Mouse (Mus musculus) mammary gland, adult 2 months (tissue): ENCODE results near the gene Asgr2. TPM values are rescaled to one million over a fixed set of nuclear protein-coding genes. Genes with fewer than 3 reads are reported as not detected.

ENCODE experiments used
- polyA plus RNA-seq: library from polyadenylated mRNA; depleted of rRNA; stranded (reverse); fragments of >200 nt; gene quantifications from 2 replicates; pipeline ENCODE4 v1.2.3, GENCODE M21; 2012; ENCODE audit warnings: low replicate concordance; rRNA removed

Gene Asgr2
- polyA plus RNA-seq: 3.7 and 5.9 TPM in 2 replicates

GRCm38 (mm10) chr11:70091986-70092783, at the start of gene Asgr2:
Asgr2 (plus strand) TSS chr11:70092644.

GRCm38 (mm10) chr11:70053898-70054570, 38.4 kb upstream of the Asgr2 start, which contains the start of gene Asgr1:
Asgr1 (plus strand) TSS chr11:70054085.

GRCm38 (mm10) chr11:70129926-70130379, 37.5 kb downstream of the Asgr2 start, which contains the start of gene Mgl2:
Mgl2 (plus strand) TSS chr11:70130329.

Other genes with a start within 250 kb of the Asgr2 start
- gene Plscr3, start 246.3 kb upstream of the Asgr2 start, polyA plus RNA-seq: 125 and 161 TPM in 2 replicates
- gene Tnk1, start 233.9 kb upstream of the Asgr2 start, polyA plus RNA-seq: 11.8 and 14.1 TPM in 2 replicates
- not detected in 2 replicates for gene Tmem95, start 214.6 kb upstream of the Asgr2 start, polyA plus RNA-seq
- 11.8 and 13.5 TPM in 2 replicates for gene Kctd11, start 211.2 kb upstream of the Asgr2 start, polyA plus RNA-seq
- 40.3 and 80.4 TPM in 2 replicates for gene Acap1, start 197.1 kb upstream of the Asgr2 start, polyA plus RNA-seq
- gene 2810408A11Rik, start 191.7 kb upstream of the Asgr2 start, polyA plus RNA-seq: 0.80 and 1.1 TPM in 2 replicates
- gene Neurl4, start 191.6 kb upstream of the Asgr2 start, polyA plus RNA-seq: 44.0 and 45.9 TPM in 2 replicates
- 130 and 139 TPM in 2 replicates for gene Gps2, start 178.8 kb upstream of the Asgr2 start, polyA plus RNA-seq
- 301 and 469 TPM in 2 replicates for gene Eif5a, start 170.7 kb upstream of the Asgr2 start, polyA plus RNA-seq
- gene Ybx2, start 156.8 kb upstream of the Asgr2 start, polyA plus RNA-seq: 24.9 and 28.8 TPM in 2 replicates
- 238 and 400 TPM in 2 replicates for gene Slc2a4, start 144.5 kb upstream of the Asgr2 start, polyA plus RNA-seq
- gene Cldn7, start 127.9 kb upstream of the Asgr2 start, polyA plus RNA-seq: 18.2 and 18.6 TPM in 2 replicates
- gene Ctdnep1, start 111.5 kb upstream of the Asgr2 start, polyA plus RNA-seq: 110 and 163 TPM in 2 replicates
- gene Elp5, start 110.1 kb upstream of the Asgr2 start, polyA plus RNA-seq: 55.0 and 105 TPM in 2 replicates
- gene Gabarap, start 101.5 kb upstream of the Asgr2 start, polyA plus RNA-seq: 358 and 921 TPM in 2 replicates
- gene Phf23, start 96.9 kb upstream of the Asgr2 start, polyA plus RNA-seq: 21.3 and 23.1 TPM in 2 replicates
- gene Dvl2, start 92.0 kb upstream of the Asgr2 start, polyA plus RNA-seq: 15.5 and 26.3 TPM in 2 replicates
- 171 and 264 TPM in 2 replicates for gene Acadvl, start 77.2 kb upstream of the Asgr2 start, polyA plus RNA-seq
- 22.3 and 22.8 TPM in 2 replicates for gene Dlg4, start 75.7 kb upstream of the Asgr2 start, polyA plus RNA-seq
- gene Asgr1, start 38.6 kb upstream of the Asgr2 start, polyA plus RNA-seq: 2.4 TPM in 1 of 2 replicates, not detected in the other
- 23.2 and 54.4 TPM in 2 replicates for gene Mgl2, start 37.7 kb downstream of the Asgr2 start, polyA plus RNA-seq
- 41.2 and 77.8 TPM in 2 replicates for gene Clec10a, start 63.6 kb downstream of the Asgr2 start, polyA plus RNA-seq
- 4.8 and 9.0 TPM in 2 replicates for gene Slc16a11, start 120.1 kb downstream of the Asgr2 start, polyA plus RNA-seq
- 4.6 and 5.2 TPM in 2 replicates for gene Slc16a13, start 128.4 kb downstream of the Asgr2 start, polyA plus RNA-seq
- 11.9 TPM in 2 replicates for gene Bcl6b, start 137.2 kb downstream of the Asgr2 start, polyA plus RNA-seq
- 64.0 and 79.8 TPM in 2 replicates for gene 0610010K14Rik, start 145.3 kb downstream of the Asgr2 start, polyA plus RNA-seq
- 7.3 and 8.3 TPM in 2 replicates for gene Gm21988, start 147.2 kb downstream of the Asgr2 start, polyA plus RNA-seq
- 228 and 250 TPM in 2 replicates for gene Rnasek, start 147.2 kb downstream of the Asgr2 start, polyA plus RNA-seq
- 2.9 and 5.0 TPM in 2 replicates for gene Alox12, start 162.7 kb downstream of the Asgr2 start, polyA plus RNA-seq
- gene Alox12e, start 230.0 kb downstream of the Asgr2 start, polyA plus RNA-seq: 1.1 and 5.8 TPM in 2 replicates